Mouse (Mus musculus): Measurements from ENCODE around the gene Ifngr1. TPM values are rescaled to one million over a fixed set of nuclear protein-coding genes. Genes with fewer than 3 reads are reported as not detected.

The Ifngr1 gene
- 2,350 TPM for polyA plus RNA-seq (2017; shearing (Covaris generic))

DNA sequence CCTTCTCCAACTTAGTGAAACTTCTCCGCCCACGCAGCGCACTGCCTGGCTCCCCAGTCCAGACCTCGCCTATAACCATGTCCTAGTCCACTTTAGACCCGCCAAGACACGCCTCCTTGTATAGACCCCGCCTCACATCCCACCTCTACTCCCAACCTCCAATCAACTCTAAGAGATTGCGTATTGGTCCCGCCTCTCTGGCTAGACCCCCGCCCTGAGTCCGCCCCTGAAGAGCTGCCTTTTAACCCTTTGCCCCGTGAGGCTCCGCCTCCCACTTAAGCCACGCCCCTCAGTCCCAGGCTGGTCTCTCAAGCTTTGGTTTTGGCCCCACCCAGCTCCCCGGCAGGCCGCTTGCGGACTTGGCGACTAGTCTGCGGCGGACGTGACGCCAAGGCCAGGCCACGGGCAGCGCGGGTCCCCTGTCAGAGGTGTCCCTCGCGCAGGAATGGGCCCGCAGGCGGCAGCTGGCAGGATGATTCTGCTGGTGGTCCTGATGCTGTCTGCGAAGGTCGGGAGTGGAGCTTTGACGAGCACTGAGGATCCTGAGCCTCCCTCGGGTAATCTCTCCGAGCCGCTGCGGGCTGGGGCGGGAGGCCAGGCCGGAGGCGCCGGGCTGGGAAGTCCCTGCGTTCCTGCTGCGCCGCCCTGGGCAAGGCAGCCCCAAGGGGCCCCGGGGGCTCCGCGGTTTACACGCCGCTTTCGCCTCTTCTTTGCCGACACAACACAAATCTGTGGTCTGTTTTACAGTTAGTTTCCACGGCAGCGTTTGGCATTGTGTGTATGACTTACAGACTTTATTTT is at the start of gene Ifngr1:
Gene Ifngr1 (plus strand): TSS at position 309 of the 801 bp plus-strand sequence.

GRCm38 (mm10) chr10:19621408-19622048 is 29.8 kb downstream of the Ifngr1 start, which contains the start of gene Il22ra2:
Gene Il22ra2, plus strand, starts transcription at chr10:19621998.

Other genes with a start within 250 kb of the Ifngr1 start
- 0.24 TPM for gene Olig3, start 235.4 kb upstream of the Ifngr1 start, polyA plus RNA-seq (2017; shearing (Covaris generic))
- gene Il22ra2, start 30.0 kb downstream of the Ifngr1 start, polyA plus RNA-seq (2017; shearing (Covaris generic)), result not detected
- gene Il20ra, start 120.6 kb downstream of the Ifngr1 start, polyA plus RNA-seq (2017; shearing (Covaris generic)), result not detected